Mouse (Mus musculus): ENCODE results near the gene Lrp2bp.

The Lrp2bp gene

DNA sequence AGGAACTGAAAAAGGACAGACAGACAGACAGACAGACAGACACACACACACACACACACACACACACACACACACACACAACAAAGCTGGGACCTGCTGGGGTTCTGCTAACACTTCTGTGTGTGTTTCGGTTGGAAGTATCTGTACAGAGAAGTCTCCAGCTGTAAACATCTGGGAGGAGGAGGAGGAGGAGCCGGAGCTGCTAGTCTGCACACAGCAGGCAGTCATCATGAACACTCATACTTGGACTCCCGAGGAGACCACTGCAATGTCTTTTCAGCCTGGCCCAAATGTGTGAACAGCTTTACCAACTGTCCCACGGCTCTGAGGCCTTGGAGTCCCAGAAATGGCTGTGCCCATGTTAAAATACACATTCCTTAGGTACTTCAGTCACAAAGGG, 25.3 kb downstream of the Lrp2bp start:
- peak; percentile 7 for DNase-seq (ENCODE audit: low read depth, low spot score)

DNA sequence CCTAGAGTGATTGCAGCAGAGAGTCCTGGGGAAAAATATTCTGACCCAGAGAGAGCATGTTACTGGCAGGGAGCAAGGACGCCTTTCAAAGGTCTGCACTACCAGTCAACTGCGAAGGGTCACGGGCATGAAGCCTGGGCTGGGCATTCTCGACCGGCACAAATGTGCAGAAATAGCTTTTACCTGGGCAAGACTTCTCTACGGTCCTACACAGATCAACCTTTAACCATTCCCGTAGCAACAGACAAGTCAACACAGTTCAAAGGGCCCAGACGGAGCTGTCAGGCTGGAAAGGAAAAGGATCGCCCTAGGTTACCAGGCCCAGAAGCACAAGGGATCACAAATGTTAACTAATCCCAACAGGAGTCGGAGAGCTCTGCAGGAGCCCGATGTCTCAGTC, 37.1 kb downstream of the Lrp2bp start:
- no peak for DNase-seq (ENCODE audit: low read depth, low spot score)

DNA sequence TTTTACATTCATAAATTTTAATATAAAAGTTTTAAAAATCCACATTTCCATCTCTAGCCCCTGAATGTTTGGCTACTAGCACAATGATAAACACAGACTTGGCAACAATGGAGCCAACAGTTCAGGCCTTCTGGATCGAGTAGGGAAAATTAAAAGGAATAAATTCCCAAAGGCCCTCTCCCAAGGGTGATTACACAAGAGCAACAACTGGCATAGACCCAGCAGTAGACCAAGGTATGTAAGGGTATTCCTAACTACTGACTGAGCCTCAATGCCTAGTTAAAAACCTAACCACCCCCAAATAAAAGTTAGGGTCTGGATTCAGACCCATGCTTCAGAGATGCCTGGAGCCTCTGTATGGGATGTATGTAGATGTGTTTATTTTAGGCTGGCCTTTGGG, 40.6 kb downstream of the Lrp2bp start:
- DNase-seq (ENCODE audit: low read depth, low spot score), result no peak

DNA sequence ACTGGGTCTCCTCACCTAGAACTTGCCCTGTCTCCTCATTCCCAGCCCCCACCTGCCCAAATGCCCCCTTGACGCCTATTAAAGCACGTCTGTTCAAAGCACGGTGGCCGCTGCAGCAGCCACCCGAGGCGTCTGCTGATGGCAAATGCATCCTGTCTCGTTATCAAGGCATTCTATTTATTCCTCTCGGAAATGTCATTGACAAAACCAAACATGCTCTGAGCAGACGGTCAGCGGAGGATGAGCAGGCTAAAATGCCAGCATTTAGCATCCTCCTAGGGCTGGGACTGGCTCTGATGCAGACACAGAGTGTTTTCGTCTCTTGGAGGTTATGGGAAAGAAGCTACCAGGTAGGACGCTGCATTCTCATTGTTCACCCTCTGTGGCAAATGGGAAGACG, 41.2 kb downstream of the Lrp2bp start:
- no peak for DNase-seq (ENCODE audit: low read depth, low spot score)

DNA sequence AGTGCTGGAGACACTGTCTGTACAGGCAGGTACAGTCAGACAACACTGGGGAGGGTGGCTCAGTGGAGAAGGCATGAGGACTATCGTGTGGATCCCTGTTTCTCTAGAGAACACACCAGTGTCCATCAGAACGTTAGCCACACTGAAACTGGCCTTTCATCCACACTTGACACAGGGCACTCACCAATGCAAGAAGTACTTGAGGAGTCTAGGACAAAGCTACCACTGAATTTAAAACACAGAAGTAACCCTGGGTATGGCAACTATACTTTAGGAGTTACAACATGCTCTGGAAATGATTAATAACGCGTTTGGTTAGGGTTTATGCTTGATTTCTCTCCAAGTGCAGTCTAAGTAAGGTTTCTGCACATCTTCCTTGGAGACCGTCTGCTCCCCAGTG, 73.7 kb downstream of the Lrp2bp start:
- DNase-seq (ENCODE audit: low read depth, low spot score), result no peak

DNA sequence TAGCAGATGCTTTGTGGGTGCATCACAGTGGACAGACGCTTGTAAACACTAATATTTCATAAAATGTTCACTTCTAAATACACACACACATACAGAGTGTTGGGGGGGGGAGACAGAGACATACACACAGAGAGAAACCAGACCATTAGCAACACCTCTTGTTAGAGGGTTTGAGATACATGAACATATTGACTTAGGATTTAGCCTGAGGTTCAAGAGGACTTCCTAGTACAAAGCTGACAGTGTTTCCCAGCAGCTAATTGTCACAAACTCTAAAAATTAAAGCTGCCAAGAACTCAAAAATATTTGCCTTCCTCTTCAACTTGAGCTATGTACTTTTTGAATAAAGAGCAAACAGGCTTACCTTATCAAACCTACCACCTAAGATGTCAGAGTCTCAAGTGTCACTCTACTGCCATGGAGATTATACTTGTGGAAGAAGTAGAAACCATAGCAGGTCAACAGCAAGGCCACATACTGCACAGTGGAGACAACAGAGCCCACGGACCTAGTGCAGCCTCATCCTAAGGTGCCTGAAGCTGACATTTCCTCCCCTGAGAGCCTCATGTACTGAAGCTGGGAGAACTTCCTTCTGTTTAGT, 74.5 kb downstream of the Lrp2bp start:
- no peak for DNase-seq (ENCODE audit: low read depth, low spot score)

DNA sequence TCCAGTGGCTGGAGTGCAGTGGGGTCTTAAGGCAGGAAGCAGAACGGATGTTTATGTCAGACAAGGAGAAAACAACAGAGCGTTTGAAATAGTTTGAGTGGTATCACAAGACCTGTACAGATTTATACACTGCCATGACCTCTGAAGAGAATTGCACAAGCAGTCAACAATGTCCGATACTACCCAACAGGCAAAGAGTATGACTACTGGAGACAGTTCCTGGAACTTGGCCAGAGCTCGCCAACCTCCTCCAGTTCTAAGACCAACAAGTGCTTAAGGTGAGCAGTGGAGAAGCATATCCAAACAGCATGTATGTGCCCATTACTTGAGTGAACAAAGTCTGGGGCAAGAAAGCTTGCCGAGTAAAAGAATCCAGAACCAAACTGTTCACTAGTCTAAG, 76.1 kb downstream of the Lrp2bp start:
- DNase-seq (ENCODE audit: low read depth, low spot score), result no peak

DNA sequence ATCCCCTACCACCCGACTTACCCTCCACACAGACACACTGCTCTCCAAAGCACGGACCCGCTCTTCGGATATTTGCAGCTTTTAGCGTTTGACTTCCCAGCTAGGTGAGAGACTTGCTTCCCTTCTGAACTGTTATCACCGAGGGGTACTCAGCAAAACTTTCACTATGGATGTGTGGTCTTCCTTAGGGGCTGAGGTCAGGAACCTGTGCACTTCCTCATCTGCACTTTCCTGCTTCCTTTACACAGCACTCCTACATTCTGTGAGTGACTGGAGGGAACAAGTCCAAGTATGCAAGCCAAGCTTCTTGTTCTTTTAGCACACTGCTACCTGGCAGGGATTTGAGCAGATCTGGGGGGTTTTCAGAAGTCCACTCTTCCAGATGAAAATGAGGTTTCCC, 79.8 kb downstream of the Lrp2bp start:
- DNase-seq (ENCODE audit: low read depth, low spot score), result no peak
